Mouse (Mus musculus) liver, embryonic 11.5 days (tissue): Measurements from ENCODE around the gene Fah. TPM values are rescaled to one million over a fixed set of nuclear protein-coding genes. Genes with fewer than 3 reads are reported as not detected.

Source experiments
- ATAC-seq: fragments of 200-750 bp; cut with Nextera tagmentation; replicated peaks from 2 replicates; pipeline ENCODE4 v1.8.0; 2017; ENCODE audit warnings: moderate number of reproducible peaks, mild to moderate bottlenecking, moderate TSS enrichment, moderate library complexity; ENCODE audit not compliant: low FRiP score
- DNase-seq: peaks from one replicate; pipeline ENCODE4 v3.0.0-alpha.2; 2017; ENCODE audit warnings: low spot score
- H3K27ac ChIP-seq: fragments of 300-500 bp; sonication (generic); 2 replicates; pipeline ENCODE4 v1.5.1; 2014; ENCODE audit warnings: mild to moderate bottlenecking, low read depth, low read length, control low read depth
- H3K27me3 ChIP-seq: fragments of 300-500 bp; sonication (generic); replicated peaks from 2 replicates; pipeline ENCODE4 v1.6.1; 2014; ENCODE audit warnings: low read length, mixed read lengths; ENCODE audit not compliant: control insufficient read depth, insufficient read depth
- H3K36me3 ChIP-seq: fragments of 300-500 bp; sonication (generic); 2 replicates; pipeline ENCODE4 v1.6.1; 2014; ENCODE audit warnings: mild to moderate bottlenecking, low read length, moderate library complexity, mixed read lengths; ENCODE audit not compliant: control insufficient read depth, insufficient read depth
- H3K4me1 ChIP-seq: fragments of 300-500 bp; sonication (generic); replicated peaks from 2 replicates; pipeline ENCODE4 v1.6.1; 2014; ENCODE audit warnings: low read length, mixed read lengths; ENCODE audit not compliant: control insufficient read depth, insufficient read depth
- H3K4me2 ChIP-seq: fragments of 300-500 bp; sonication (generic); 2 replicates; pipeline ENCODE4 v1.6.1; 2014; ENCODE audit warnings: mild to moderate bottlenecking, control low read depth, moderate library complexity
- H3K4me3 ChIP-seq: fragments of 300-500 bp; sonication (generic); 2 replicates; pipeline ENCODE4 v1.5.1; 2014; ENCODE audit warnings: low read depth, low read length, control low read depth
- H3K9ac ChIP-seq: fragments of 300-500 bp; sonication (generic); 2 replicates; pipeline ENCODE4 v1.6.1; 2014; ENCODE audit warnings: low read depth, low read length, control low read depth
- H3K9me3 ChIP-seq: fragments of 300-500 bp; sonication (generic); 2 replicates; pipeline ENCODE4 v1.6.1; 2016; ENCODE audit warnings: low read length, inconsistent platforms, mixed read lengths; ENCODE audit not compliant: control insufficient read depth
- WGBS: fragments of 180-500 bp; shearing (Covaris S2); extraction: QIAGEN DNeasy Blood & Tissue Kit; methylation state at CpG from one replicate; pipeline ENCODE4 v1.1.7; 2014; 5-methylcytosine and 5-hydroxymethylcytosine counted together
- polyA plus RNA-seq: library from polyadenylated mRNA; unstranded; fragments of >200 nt; fragmentation: Nextera tagmentation; extraction: Ambion mirVana; gene quantifications from 2 replicates; pipeline ENCODE4 v1.2.1, GENCODE M21; 2014

The Fah gene
- polyA plus RNA-seq, 1 experiment from 2014 or later = 20.7 TPM

DNA sequence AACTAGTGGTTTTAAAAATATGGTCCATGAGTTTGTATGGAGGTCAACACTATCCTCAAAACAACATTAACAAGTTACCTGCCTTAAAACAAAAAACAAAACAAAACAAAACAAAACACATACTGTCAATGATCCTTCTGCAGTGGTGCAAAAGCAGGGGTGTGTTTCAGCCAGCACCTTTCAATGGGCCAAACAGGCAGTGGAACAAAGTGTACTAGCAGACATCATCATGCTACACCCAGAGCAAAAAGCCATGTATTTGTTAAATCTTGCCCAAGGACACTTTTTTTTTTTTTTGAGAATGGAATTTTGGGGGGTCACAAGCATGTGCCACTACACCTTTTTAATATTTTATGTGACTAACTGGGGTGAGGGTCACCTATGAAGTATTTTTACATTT, 30.4 kb upstream of the Fah start:
- Histone ChIP-seq H3K4me1 (no peaks in the 10 kb centered on the region), H3K9ac (no peak overlapping the region), H3K27me3 (no peaks in the 10 kb centered on the region), H3K4me2 (no peak overlapping the region), H3K27ac (no peak overlapping the region), H3K4me3 (no peak overlapping the region), H3K36me3 (peaks cover 4% of the 10 kb centered on the region; the same call in 1 of the 2 replicates), H3K9me3 (no peaks in the 10 kb centered on the region)
- ATAC-seq (no peak), DNase-seq (no peak)

DNA sequence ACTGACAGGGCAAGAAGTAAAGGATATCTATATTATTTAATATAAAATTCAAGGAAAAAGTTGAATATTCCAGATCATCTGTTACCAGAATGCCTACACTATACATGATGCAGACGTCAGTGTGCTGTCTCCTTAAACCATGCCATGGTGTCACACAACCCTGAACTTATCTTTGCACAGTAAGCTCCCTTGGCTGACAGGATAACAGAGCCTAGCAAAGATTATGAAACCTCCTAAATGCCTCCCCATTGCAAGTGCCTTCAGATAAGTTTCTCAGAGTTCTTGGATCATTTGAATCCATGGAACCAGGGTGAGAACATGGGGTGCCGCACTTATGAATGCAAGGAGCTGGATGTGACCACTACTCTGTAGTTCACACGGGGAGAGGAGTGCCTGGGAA, 25.4 kb upstream of the Fah start:
- H3K36me3 ChIP-seq = peaks cover 4% of the 10 kb centered on the region; the same call in 1 of the 2 replicates
- ATAC-seq = peak; percentile 100
- no peaks in the 10 kb centered on the region for H3K9me3 ChIP-seq
- DNase-seq = no peak
- H3K4me3 ChIP-seq = no peak overlapping the region
- H3K27me3 ChIP-seq = no peaks in the 10 kb centered on the region
- H3K27ac ChIP-seq = no peak overlapping the region
- 66% methylated on average over 3 of the region's 3 CpGs for WGBS
- peaks cover 4% of the 10 kb centered on the region; the same call in 1 of the 2 replicates for H3K4me1 ChIP-seq
- no peak overlapping the region for H3K4me2 ChIP-seq
- no peak overlapping the region for H3K9ac ChIP-seq

DNA sequence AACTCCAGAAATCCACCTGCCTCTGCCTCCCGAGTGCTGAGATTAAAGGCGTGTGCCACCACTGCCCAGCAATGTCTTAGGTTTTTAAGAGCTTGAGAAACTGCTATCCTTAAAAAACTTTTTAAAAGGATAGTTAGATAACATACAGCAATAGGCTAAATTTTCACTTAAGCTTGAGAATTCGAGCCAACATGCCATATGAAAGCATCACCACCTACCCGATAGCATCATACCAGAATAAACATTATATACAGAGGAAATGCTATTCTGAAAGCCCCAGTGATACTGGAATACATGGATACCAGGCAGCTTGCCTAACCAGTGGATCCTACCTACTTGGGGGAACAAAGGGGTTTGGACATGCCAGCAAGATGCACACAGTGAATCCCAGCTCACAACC, 17.2 kb upstream of the Fah start:
- Histone ChIP-seq H3K4me1 (no peaks in the 10 kb centered on the region), H3K27me3 (no peaks in the 10 kb centered on the region), H3K9ac (no peak overlapping the region), H3K9me3 (no peaks in the 10 kb centered on the region), H3K4me3 (no peak overlapping the region), H3K4me2 (no peak overlapping the region), H3K36me3 (peaks cover 6% of the 10 kb centered on the region), H3K27ac (no peak overlapping the region)
- no peak for ATAC-seq
- DNase-seq = no peak
- WGBS = 93% methylated on average over 4 of the region's 4 CpGs

DNA sequence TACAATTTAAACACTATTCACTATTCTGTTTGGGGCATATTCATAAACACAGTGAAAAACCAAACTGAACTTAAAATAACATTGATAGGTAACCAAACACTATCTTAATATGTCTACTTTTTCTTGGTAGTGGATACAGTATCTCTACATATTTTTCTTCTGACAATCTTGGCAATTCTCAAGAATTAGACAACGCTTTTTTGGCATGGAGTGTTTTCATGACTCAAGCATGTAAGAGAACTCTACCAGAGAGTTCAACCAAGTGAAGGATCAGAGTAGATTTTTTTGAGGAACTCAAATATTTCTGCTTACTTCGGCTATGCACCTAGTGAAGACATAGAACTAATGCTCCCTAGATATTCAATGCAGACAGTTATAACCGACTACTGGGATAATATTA, 14.4 kb upstream of the Fah start:
- no peaks in the 10 kb centered on the region for H3K9me3 ChIP-seq
- H3K4me3 ChIP-seq = no peak overlapping the region
- H3K36me3 ChIP-seq = peaks cover 6% of the 10 kb centered on the region
- H3K4me1 ChIP-seq = no peaks in the 10 kb centered on the region
- H3K9ac ChIP-seq = no peak overlapping the region
- H3K27me3 ChIP-seq = no peaks in the 10 kb centered on the region
- no peak for DNase-seq
- no peak overlapping the region for H3K27ac ChIP-seq
- H3K4me2 ChIP-seq = no peak overlapping the region
- WGBS = 93% methylated on average over 3 of the region's 3 CpGs
- no peak for ATAC-seq

DNA sequence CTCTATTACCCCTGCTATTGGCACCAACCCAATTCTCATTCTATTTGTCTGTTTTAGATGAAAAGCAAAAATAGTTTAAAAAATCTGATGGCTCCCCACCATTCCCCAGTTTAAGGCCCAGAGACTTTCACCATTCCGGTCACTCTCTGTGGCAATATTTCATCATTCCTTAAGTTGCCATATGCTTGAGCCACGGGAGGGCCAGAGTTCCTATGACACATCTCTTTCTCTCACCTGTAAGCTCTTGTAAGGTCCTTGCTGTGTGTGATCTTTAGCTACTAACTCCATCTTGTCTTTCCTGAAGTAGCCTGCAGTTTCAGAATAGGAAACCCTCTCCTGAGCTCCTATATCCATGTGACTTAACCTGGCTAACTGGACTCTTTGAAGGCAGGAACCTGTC, 12.4 kb upstream of the Fah start:
- Histone ChIP-seq H3K4me3 (no peak overlapping the region), H3K9me3 (no peaks in the 10 kb centered on the region), H3K4me2 (no peak overlapping the region), H3K36me3 (no peaks in the 10 kb centered on the region; the same call in 1 of the 2 replicates), H3K4me1 (no peaks in the 10 kb centered on the region), H3K9ac (no peak overlapping the region), H3K27me3 (no peaks in the 10 kb centered on the region), H3K27ac (no peak overlapping the region)
- no peak for DNase-seq
- WGBS = 89% methylated on average over 2 of the region's 2 CpGs
- no peak for ATAC-seq

DNA sequence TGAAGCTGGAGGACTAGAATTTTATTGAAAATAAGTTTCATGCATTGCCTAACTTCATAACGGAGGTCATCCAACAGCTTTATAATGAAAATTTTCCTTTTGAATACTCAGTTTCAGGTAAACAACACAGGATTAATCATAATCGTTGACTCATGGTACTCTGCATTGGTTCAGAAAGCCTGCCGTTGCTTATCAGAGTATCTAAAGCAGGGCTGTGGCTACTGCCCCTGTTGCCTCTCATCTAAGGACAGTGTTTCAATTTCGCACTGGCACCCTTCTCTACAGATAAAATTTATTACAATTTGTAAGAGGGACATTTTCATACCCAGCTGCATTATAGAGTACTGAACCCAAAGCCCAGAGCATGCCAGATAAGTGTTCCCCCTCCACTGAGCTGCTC, 5.9 kb upstream of the Fah start:
- Histone ChIP-seq H3K4me3 (no peak overlapping the region), H3K4me2 (no peak overlapping the region), H3K4me1 (peaks cover 2% of the 10 kb centered on the region; the same call in 1 of the 2 replicates), H3K27me3 (no peaks in the 10 kb centered on the region), H3K9me3 (no peaks in the 10 kb centered on the region), H3K36me3 (no peaks in the 10 kb centered on the region), H3K27ac (no peak overlapping the region), H3K9ac (no peak overlapping the region)
- ATAC-seq (no peak), DNase-seq (no peak)
- WGBS = 50% methylated on average over 4 of the region's 4 CpGs

DNA sequence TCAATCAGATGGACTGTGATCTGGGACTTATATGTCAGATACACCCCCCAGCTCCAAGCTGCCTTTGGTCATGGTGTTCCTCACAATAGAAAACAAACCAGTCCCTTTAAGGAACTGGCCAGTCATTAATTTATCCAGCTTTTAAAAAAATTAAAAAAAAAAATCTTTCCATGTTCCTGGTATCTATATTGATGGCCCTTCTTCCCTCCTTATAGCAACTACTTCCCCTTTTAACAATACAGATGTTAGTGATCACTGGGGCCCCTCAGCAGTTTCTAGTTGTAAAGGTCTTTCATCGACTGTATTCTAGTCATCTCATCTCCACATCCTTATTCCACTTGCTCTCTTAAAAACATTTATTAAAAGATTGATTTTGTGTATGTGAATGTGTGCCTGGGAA, 5.1 kb upstream of the Fah start:
- Histone ChIP-seq H3K4me3 (no peak overlapping the region), H3K4me2 (no peak overlapping the region), H3K36me3 (no peaks in the 10 kb centered on the region), H3K9me3 (no peaks in the 10 kb centered on the region), H3K27ac (no peak overlapping the region), H3K4me1 (peaks cover 2% of the 10 kb centered on the region; the same call in 1 of the 2 replicates), H3K27me3 (no peaks in the 10 kb centered on the region), H3K9ac (no peak overlapping the region)
- DNase-seq (no peak), ATAC-seq (no peak)
- 45% methylated on average over 1 of the region's 1 CpGs for WGBS

DNA sequence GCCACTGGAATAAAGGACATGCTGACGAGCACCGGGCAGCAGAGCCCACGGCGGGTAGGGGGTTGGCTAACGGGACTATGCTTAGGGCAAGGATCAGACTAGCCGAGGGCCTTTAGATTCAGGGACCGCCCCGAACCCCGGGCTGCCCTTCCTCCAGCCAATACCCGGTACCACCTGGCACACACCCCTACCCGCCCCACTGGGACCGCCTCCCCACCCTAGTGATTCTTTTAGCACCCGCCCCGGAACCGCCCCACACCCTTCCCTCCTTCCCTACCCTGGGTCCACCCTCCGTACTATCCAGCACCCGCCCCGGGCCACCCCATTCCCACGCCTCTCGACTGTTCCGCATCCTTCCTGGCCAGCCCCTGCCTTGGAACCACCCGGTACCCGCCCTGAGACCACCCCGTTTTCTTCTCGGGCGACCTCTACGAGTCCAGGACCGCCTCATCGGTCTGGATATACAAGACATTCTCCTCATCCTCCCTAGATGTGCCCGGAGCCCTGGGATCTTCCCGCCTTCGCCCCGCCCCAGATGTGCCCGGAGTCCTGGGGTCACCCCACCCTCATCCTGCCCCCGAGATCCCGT, 724 bp downstream of the Fah start:
- Histone ChIP-seq H3K36me3 (no peaks in the 10 kb centered on the region), H3K4me1 (0 out of 2 replicates have a peak, but pooled peaks cover 6% of the 10 kb centered on the region), H3K9me3 (no peaks in the 10 kb centered on the region), H3K27ac (peak overlapping the region; percentile 32; the same call in 1 of the 2 replicates), H3K27me3 (no peaks in the 10 kb centered on the region), H3K4me2 (peak overlapping the region; percentile 87), H3K4me3 (peak overlapping the region; percentile 65), H3K9ac (peak overlapping the region; percentile 65)
- 1% methylated on average over 36 of the region's 36 CpGs for WGBS
- DNase-seq (peak; percentile 79), ATAC-seq (peak; percentile 94)

DNA sequence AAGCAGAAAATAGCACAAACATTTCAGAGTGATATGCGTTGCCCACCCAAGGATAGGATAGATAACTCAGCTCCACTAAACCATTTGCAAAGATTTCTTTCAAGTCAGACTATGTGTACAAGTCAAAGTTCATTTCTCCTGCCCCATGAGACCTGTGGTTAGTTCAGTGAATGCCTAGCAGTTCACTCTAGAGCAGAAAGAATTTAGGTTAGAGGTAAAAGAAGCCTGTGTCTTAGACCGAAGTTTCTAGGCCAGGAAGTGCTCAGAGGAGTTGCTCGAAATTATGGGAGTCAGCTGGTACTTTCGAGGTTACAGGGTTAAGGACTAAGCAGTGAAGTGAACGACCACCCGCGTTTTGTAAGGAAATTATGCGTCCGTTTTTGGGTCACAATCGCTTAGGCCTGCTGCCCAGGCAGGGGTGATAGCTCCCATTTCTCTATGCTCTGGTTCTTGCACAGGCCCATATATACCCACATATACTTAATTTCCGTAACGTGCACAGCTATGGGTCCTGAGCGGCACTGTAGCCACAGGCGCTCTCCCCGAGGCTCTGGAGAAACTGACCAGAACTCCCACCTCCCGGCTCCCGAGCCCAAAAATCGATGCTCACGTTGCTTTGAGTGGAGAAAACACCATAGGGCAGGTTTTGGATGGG, 1.4 kb downstream of the Fah start:
- Histone ChIP-seq H3K36me3 (no peaks in the 10 kb centered on the region), H3K27me3 (no peaks in the 10 kb centered on the region), H3K4me2 (peak overlapping the region; percentile 87), H3K4me3 (peak overlapping the region; percentile 65), H3K9ac (peak overlapping the region; percentile 65), H3K4me1 (0 out of 2 replicates have a peak, but pooled peaks cover 6% of the 10 kb centered on the region), H3K9me3 (no peaks in the 10 kb centered on the region), H3K27ac (peak overlapping the region; percentile 32; the same call in 1 of the 2 replicates)
- DNase-seq (no peak), ATAC-seq (peak; percentile 34)
- WGBS = 12% methylated on average over 19 of the region's 19 CpGs
